Mouse (Mus musculus): ENCODE results near the gene Senp1.
A peak's percentile ranks its signal among the peaks of the same experiment; 100 is the strongest.

Senp1 gene

GRCm38 (mm10) chr15:98043967-98044366, 49.6 kb downstream of the Senp1 start:
- no peak for DNase-seq

GRCm38 (mm10) chr15:98042508-98042907, 51.0 kb downstream of the Senp1 start:
- no peak for DNase-seq

DNA sequence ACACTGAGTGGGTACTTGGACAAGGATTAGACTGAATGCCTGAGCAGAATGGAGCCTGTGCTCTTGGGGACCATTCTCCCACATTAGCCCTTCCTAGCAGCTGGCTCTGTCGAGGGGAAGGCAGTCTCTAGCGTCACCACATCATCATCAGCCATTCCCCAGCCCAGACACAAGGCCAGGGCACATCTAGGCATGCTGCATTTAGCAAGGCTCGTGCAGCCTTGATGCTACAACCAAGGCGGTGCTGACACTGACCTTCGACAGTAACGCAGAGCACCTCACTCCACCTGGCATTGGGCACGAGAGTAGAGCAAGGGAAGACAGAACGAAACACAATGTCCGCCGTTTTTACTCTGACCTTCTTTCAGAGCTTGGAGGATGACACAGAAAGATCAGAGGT, 53.9 kb downstream of the Senp1 start:
- DNase-seq: no peak

GRCm38 (mm10) chr15:98036578-98036977, 57.0 kb downstream of the Senp1 start:
- DNase-seq: no peak

- DNase-seq: no peak
These were observed 58.3 kb downstream of the Senp1 start for GRCm38 (mm10) chr15:98035076-98035755.

GRCm38 (mm10) chr15:98033233-98033748, 60.3 kb downstream of the Senp1 start:
- DNase-seq: no peak

DNA sequence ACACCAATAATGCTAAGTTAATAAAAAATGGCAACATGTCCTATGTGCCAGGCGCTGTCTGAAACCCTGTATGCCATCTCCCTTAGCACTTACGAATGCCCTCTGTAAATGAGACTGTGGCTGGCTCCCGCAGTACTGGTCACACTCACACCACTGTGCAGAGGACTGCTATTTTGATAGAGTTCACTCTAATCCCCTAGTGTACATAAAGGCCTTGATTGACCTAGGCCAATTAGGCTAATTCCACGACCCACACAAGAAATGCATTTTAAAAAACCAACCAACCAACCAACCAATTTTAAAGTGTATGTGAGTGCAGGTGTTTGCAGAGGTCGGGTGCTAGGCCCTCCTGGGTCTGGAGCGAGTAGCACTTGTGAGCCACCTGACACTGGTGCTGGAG, 63.7 kb downstream of the Senp1 start:
- no peak for DNase-seq

DNA sequence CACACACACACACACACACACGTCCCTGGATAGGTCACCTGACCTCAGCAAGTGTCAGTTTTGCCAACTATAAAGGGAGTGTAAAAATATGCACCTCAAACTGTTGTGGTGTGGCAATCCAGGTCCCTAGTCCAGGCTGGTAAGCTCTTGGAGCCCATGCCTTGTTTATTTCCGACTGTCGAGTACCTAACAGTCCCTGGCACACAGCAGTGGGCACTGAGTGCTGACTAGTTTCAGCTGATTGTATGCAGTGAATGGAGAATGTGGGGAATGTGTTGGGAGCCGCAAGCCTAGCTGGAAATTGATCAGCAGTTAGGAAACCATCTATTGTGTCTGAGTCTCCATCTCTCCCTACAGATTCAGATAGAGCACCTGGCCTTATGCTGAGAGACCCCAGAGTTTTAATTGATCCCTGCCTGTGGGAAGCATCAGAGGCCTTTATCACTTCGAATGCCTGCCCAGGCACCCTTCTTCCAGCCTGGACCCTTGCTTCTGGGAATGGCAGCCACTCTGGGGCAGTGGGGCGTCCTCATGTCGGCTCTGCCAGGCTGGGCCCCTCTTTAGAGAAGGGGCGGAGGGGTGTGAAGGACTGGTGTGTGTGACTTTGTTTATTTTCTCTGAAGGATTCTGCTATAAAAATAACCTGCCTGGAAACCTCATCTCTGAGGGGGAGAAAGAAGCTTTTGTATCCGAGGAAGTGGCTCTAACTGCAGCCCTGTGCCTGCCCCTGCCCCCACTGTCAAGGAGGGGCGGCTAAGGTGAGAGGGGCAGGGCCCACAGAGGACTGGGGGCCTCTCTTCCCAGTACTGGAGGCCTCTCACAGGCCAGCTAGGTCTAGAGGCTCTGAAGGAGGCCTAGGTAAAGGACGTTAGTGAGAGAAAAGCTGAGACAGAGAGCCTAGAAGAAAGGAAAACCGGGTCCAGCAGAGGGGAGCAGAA, 66.3 kb downstream of the Senp1 start:
- DNase-seq: no peak

DNA sequence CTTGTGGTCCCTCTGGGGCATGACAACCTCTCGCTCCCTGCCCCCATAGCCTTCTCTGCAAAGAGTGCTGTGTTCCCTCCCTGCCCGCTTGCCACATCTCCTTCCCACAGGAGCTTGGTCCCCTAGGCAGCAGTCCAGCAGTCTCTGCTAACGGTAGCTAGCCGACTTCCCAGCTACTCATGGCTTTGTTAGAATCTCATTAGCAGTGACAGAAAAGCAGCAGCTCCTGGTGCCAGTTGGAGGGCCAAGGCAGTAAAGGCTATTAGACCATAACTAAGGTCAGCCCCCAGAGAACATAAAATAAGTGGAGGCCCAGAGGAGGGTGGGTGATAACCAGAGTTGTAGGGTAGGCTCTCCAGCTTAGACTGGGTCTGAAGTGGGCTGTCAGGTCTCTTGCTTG, 67.9 kb downstream of the Senp1 start:
- DNase-seq: no peak

- peak; percentile 49 to 55 for DNase-seq
These were observed 70.4 kb downstream of the Senp1 start for GRCm38 (mm10) chr15:98023137-98023536.

GRCm38 (mm10) chr15:98021886-98022285, 71.7 kb downstream of the Senp1 start:
- no peak for DNase-seq

DNA sequence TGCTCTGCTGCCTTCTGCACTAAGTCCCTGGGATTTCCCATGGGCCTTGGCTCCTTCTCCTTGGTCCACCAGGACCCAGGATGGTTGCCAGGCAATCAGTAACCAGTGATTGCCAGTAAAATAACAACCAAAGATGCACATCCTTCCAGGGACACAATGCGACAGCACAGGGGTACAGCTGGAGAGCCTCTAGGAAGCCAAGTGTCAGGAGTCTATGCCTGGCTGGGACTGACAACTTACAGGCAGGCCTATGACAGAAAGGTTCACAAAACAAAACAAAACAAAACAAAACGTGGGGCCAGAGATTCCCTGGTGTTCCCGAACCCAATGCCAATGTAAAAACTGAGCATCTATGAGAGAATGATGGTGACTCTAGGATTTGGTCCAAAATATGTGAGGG, 74.5 kb downstream of the Senp1 start:
- no peak for DNase-seq

GRCm38 (mm10) chr15:98017925-98018324, 75.6 kb downstream of the Senp1 start:
- DNase-seq: no peak

DNA sequence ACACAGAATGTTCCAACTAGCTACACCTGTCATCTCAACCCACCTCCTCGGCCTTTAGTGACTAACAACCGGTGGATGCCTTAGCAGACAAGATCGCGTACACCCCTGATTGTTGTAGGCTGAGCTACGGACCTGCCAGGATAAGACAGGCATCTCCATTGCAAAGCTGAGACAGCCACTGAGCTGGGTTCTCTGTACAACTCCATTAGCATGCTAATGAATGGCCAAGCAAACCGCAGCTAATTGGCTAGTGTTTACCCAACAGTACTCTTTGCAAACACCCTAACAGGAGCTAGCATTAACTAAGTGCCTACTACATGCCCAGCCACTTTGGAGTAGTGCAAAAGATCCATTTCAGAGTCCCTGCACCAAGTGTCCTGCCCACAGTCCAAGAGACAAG, 80.7 kb downstream of the Senp1 start:
- DNase-seq: no peak

- no peak for DNase-seq
These were observed 88.4 kb downstream of the Senp1 start for GRCm38 (mm10) chr15:98005181-98005580.

DNA sequence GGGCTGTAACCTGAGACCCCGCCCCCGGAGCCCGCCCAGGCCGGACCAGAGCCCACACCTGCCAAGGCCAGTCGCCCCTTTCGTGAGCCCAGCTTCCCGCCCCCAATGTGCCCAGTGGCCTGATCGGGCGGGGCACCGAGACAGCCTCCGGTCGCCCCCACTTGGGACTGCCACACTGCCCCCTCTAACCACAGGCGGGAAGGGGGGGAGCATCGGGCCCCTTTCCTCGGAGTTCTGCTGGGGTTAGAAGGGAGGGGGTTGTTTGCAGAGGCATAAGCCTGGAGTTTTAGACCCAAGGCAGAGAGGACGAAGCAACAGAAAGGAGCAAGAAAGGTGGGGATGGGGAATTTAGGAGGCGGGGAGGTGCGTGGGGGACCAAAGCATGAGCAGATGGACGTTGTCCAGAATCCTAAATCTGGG, 88.8 kb downstream of the Senp1 start:
- no peak for DNase-seq

GRCm38 (mm10) chr15:98003822-98004739, 89.5 kb downstream of the Senp1 start, which contains the start of gene Col2a1:
Gene Col2a1 (minus strand): TSS chr15:98004695.
- DNase-seq: no peak

- DNase-seq: no peak
These were observed 90.3 kb downstream of the Senp1 start for GRCm38 (mm10) chr15:98002991-98003821.

DNA sequence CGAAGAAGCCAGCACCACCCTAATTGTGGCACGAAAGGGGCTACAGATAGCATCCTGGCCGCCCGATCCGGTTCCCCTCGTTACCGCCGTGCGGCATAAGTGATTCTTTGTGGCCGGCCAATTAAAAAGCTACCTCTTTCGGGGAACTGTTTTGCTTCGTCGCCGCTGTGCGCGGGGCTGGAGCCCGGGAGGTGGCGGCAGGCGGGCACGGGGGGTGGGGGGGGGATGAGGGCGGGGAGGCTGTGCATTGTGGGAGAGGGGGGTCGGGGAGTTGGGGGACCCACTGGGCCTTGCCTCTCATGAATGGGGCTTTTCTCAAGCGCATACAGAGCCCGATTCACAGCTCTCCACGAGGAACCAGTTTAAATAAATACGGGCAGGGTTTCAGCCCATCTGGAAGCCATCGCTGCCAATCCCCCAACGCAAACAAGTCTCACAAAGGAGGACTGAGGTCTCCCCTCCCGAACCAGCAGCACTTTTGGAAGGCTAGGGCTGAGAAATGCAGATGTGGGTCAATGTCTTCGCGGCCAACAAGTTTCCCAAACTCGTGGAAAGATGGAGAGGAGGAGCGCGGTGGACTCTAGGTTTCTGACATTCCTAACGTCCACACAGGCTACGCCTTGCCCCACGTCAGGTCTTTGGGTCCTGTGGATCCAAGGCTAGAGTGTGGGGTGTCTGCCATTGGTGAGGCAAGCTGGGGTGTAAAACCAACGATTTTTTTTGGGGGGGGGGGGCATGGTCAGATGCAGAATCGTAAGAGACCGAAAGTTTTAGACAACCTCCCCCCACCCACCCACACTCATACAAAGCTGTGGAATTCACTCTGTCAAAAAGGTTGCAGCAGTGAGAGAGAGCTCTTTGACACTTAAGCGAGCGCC, 91.2 kb downstream of the Senp1 start:
- no peak for DNase-seq

GRCm38 (mm10) chr15:98001321-98002112, 92.0 kb downstream of the Senp1 start:
- peak; percentile 22 to 28 for DNase-seq

Measured in kidney, adult 8-10 months (tissue).